ENCODE assay signal across 8 mouse cellular contexts in the genomic region with DNA sequence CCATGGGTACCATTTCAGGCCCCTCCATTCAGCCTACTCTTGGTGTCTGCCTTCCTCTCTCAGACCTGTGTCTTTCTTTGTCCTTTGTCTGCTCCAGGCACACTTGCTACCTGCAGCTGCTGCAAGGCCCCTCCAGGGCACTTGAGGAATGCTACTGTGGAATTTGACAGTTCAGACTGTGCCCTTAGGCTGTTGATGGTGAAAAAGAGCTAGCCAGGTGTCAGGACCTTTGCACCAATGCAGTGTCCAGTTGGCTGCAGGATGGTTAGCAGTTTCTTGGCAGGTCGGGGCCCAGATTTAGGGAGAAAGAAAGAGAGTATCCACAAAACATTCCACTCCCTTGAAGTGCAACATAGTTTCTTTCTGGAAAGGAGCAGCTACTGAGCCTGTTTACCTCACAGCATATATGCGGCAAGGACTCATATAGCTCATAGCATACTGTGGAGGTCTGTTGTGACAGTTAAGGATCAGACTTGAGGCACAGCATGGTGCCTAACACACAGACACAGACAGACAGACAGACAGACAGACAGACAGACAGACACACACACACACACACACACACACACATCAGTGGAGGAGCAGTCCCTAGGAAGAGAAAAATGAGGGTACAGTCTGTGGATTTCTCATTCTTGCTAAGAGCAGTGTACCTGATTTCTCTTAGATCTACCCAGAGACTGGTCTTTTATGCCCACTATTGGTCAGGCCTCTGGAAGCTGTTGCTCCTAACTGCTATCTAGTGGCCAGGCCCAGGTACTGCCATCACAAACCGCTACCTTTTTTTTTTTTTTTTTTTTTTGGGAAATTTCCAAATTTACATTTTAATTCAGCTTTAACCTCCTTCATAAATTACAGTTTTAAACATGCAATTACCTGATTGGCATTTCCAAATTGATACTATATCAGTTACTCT. TPM values are rescaled to one million over a fixed set of nuclear protein-coding genes. Genes with fewer than 3 reads are reported as not detected.
DNase-seq lines count a peak whose midpoint lies in the region; ATAC-seq and TF ChIP-seq lines count a peak whose summit lies in the region.
"Had no signal": no experiment of that assay in that cellular context is flagged by ENCODE, and none has a peak within 500 bp of the region (broad histone marks: within the 10 kb centered on the region; RNA-seq: fewer than 3 reads in every experiment).

No protein-coding gene starts in this region.

- WGBS in embryonic facial prominence, embryonic 12.5 days, result 39% methylated on average over 3 of the region's 3 CpGs
- 51% methylated on average over 3 of the region's 3 CpGs for WGBS in kidney, postnatal 0 days
- 49% methylated on average over 3 of the region's 3 CpGs for WGBS in midbrain, postnatal 0 days

- no peak overlapping the region for H3K9ac ChIP-seq in embryonic facial prominence, embryonic 12.5 days
- H3K9ac ChIP-seq in kidney, postnatal 0 days (ENCODE audit: low read depth, low read length), result no peak overlapping the region
- no peak overlapping the region for H3K9ac ChIP-seq in midbrain, postnatal 0 days (replicated peaks; ENCODE audit: low read length, poor library complexity, severe bottlenecking)

- no peak overlapping the region for H3K4me2 ChIP-seq in embryonic facial prominence, embryonic 12.5 days (replicated peaks)
- no peak overlapping the region for H3K4me2 ChIP-seq in kidney, postnatal 0 days (ENCODE audit: low read length)
- H3K4me2 ChIP-seq in midbrain, postnatal 0 days (ENCODE audit: low read depth, low read length, poor library complexity, severe bottlenecking), result no peak overlapping the region

- H3K27ac ChIP-seq in embryonic facial prominence, embryonic 12.5 days, result no peak overlapping the region; the same call in 1 of the 2 replicates
- H3K27ac ChIP-seq in kidney, postnatal 0 days, result no peak overlapping the region
- no peak overlapping the region for H3K27ac ChIP-seq in midbrain, postnatal 0 days (ENCODE audit: low read depth, low read length)

- 0 out of 2 replicates have a peak, but pooled peaks have one; percentile 68 for ATAC-seq in embryonic facial prominence, embryonic 12.5 days (ENCODE audit: insufficient number of reproducible peaks, insufficient read depth, low FRiP score, low TSS enrichment)
- ATAC-seq in kidney, postnatal 0 days (replicated peaks; ENCODE audit: low FRiP score, low read depth), result peak; percentile 72; the same call in 1 of the 2 replicates
- ATAC-seq in midbrain, postnatal 0 days (ENCODE audit: low FRiP score), result peak; percentile 61; the same call in 1 of the 2 replicates

- H3K4me3 ChIP-seq in embryonic facial prominence, embryonic 12.5 days, result no peak overlapping the region
- H3K4me3 ChIP-seq in kidney, postnatal 0 days (replicated peaks; ENCODE audit: low read depth, low read length), result no peak overlapping the region
- no peak overlapping the region for H3K4me3 ChIP-seq in midbrain, postnatal 0 days (ENCODE audit: low read depth, low read length)

- peak; percentile 59 for DNase-seq in A20 (ENCODE audit: low read depth, low spot score)
- DNase-seq in CD4-positive, CD25-positive, alpha-beta regulatory T cell, adult 2 months (ENCODE audit: low read depth, low spot score), result peak; percentile 59
- peak; percentile 82 for DNase-seq in kidney, postnatal 0 days (ENCODE audit: low spot score)
- peak; percentile 78 for DNase-seq in midbrain, postnatal 0 days (ENCODE audit: low spot score)
- DNase-seq in frontal cortex, postnatal 10 days (ENCODE audit: low spot score in 2 of 2), result no peak
- DNase-seq in spleen, adult 18-20 months, result no peak

- no peaks in the 10 kb centered on the region for H3K27me3 ChIP-seq in embryonic facial prominence, embryonic 12.5 days
- H3K27me3 ChIP-seq in kidney, postnatal 0 days (ENCODE audit: insufficient read depth, low read length), result no peaks in the 10 kb centered on the region
- H3K27me3 ChIP-seq in midbrain, postnatal 0 days (ENCODE audit: insufficient read depth, low read length), result no peaks in the 10 kb centered on the region

- H3K4me1 ChIP-seq in embryonic facial prominence, embryonic 12.5 days, result no peaks in the 10 kb centered on the region
- H3K4me1 ChIP-seq in kidney, postnatal 0 days (replicated peaks; ENCODE audit: insufficient read depth, low read length), result no peaks in the 10 kb centered on the region
- H3K4me1 ChIP-seq in midbrain, postnatal 0 days (ENCODE audit: insufficient read depth, low read length), result no peaks in the 10 kb centered on the region

- no peaks in the 10 kb centered on the region for H3K36me3 ChIP-seq in embryonic facial prominence, embryonic 12.5 days
- no peaks in the 10 kb centered on the region for H3K36me3 ChIP-seq in kidney, postnatal 0 days (ENCODE audit: insufficient read depth, low read length)
- H3K36me3 ChIP-seq in midbrain, postnatal 0 days (ENCODE audit: insufficient read depth, low read length), result no peaks in the 10 kb centered on the region

- peak; percentile 76 for TF ChIP-seq CTCF in kidney, postnatal 0 days (IDR thresholded peaks at IDR 0.05; ENCODE audit: low read depth)
- peak; percentile 75 for TF ChIP-seq CTCF in midbrain, postnatal 0 days (IDR thresholded peaks at IDR 0.05)

- H3K9me3 ChIP-seq in embryonic facial prominence, embryonic 12.5 days, result no peaks in the 10 kb centered on the region
- no peaks in the 10 kb centered on the region for H3K9me3 ChIP-seq in kidney, postnatal 0 days (replicated peaks; ENCODE audit: low read length)
- H3K9me3 ChIP-seq in midbrain, postnatal 0 days (ENCODE audit: low read length), result no peaks in the 10 kb centered on the region

RNA-seq across cellular contexts. Expression of gene Pigc, which starts 6.3 kb away (rescaled TPM):
- 44.1 and 48.3 TPM in 2 replicates for polyA plus RNA-seq in embryonic facial prominence, embryonic 12.5 days (2016; fragmentation: Nextera tagmentation; extraction: Ambion mirVana)
- polyA plus RNA-seq in kidney, postnatal 0 days (2015; fragmentation: Nextera tagmentation; extraction: Ambion mirVana), result 41.4 and 43.7 TPM in 2 replicates
- total RNA-seq in midbrain, postnatal 0 days (2014; rRNA removed), result 12.1 and 14.5 TPM in 2 replicates
- 22.6 and 26.2 TPM in 2 replicates for polyA plus RNA-seq in midbrain, postnatal 0 days (2015; fragmentation: Nextera tagmentation; extraction: Ambion mirVana)

RNA-seq across cellular contexts. Expression of gene 4930558K02Rik, which starts 16.7 kb away (rescaled TPM):
- polyA plus RNA-seq in embryonic facial prominence, embryonic 12.5 days (2016; fragmentation: Nextera tagmentation; extraction: Ambion mirVana), result not detected in 2 replicates
- not detected in 2 replicates for polyA plus RNA-seq in kidney, postnatal 0 days (2015; fragmentation: Nextera tagmentation; extraction: Ambion mirVana)
- not detected in 2 replicates for total RNA-seq in midbrain, postnatal 0 days (2014; rRNA removed)
- polyA plus RNA-seq in midbrain, postnatal 0 days (2015; fragmentation: Nextera tagmentation; extraction: Ambion mirVana), result 0.33 and 0.47 TPM in 2 replicates
- total RNA-seq: heart, postnatal 10 days had no signal

Comparison
In these comparisons a context has a peak if more than half of its experiments do, and no peak if none do; other contexts are left out.
1. DNase-seq: peak in A20 (single experiment), CD4-positive, CD25-positive, alpha-beta regulatory T cell, adult 2 months (single experiment), kidney, postnatal 0 days (single experiment) and midbrain, postnatal 0 days (single experiment); none in frontal cortex, postnatal 10 days (0 of 2) and spleen, adult 18-20 months (0 of 2).
2. Peak in every context shown above with its lines, with median percentiles within 50 percentile points of each other: ATAC-seq.